Mouse (Mus musculus) MEL (cell line): Measurements from ENCODE around the gene Mrrf.

ENCODE experiments used
- CTCF ChIP-seq, 3 experiments: IDR thresholded peaks in 2 of 3; conservative IDR thresholded peaks in 1 of 3; 2 replicates each; pipeline ENCODE4 v1.5.1; 2011 to 2012; ENCODE audit warnings: low read length in 3 of 3, low read depth in 2 of 3, mild to moderate bottlenecking in 2 of 3, improper control_type of control experiment in 1 of 3, inconsistent platforms in 1 of 3, mixed read lengths in 1 of 3, moderate library complexity in 1 of 3; ENCODE audit not compliant: control insufficient read depth in 1 of 3, insufficient read depth in 1 of 3, poor library complexity in 1 of 3, severe bottlenecking in 1 of 3
- MAFK ChIP-seq: IDR thresholded peaks from 2 replicates; pipeline ENCODE4 v1.6.1; 2011; ENCODE audit warnings: low read depth, mild to moderate bottlenecking, low read length, improper control_type of control experiment, borderline replicate concordance
- MEF2A ChIP-seq: IDR thresholded peaks from 2 replicates; pipeline ENCODE4 v1.6.1; 2014; ENCODE audit warnings: low read depth, mild to moderate bottlenecking, inconsistent platforms, low read length, improper control_type of control experiment; ENCODE audit not compliant: poor library complexity, insufficient replicate concordance, severe bottlenecking; ENCODE audit errors: extremely low read depth
- POLR2A ChIP-seq, 2 experiments: IDR thresholded peaks; 2 replicates each; pipeline ENCODE4 v1.6.1; 2011 to 2012; ENCODE audit warnings: low read length in 2 of 2, mild to moderate bottlenecking in 2 of 2, control low read depth in 1 of 2, improper control_type of control experiment in 1 of 2, low read depth in 1 of 2, moderate library complexity in 1 of 2; ENCODE audit not compliant: control insufficient read depth in 1 of 2, insufficient read depth in 1 of 2, poor library complexity in 1 of 2

DNA sequence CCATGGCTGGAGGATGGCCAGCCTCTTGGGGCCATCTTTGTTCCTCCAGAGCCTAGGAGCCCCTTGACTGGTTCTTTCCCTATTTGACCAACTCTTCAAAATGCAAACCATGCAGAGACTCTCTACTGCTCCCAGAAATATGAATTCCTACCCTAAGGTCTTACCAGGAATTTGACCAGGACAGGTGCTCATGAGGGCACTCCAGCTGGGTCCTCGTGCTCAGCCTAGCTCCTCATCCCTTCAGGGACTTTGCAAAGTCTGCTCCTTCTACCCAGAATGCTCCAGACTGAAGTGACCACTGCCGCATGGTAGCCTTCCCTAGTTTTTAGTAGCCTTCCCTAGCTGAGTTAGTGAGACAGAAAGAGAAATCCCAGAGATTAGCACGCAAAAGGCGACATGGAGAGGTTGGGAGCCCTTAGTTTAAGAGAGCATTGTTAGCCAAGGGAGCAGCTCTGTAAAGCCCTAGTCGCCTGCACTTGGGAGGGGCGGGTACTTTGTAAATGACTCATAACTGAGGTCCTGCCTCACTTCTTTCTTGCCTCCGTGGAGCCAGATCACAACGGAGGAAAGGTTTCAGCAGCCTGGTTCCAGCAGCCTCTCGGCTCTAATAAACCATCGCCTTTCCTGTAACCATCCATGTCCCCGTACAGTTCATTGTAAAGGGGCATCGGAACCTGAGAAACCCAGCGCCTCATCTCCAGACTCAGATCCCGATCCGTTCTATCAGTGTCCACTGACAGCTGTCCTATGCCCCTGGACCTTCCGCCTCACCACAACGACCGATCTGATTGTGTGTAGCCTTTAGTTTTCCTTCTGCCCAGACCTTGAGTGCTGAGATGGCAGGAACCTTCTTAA is 65.8 kb downstream of the Mrrf start:
- TF ChIP-seq POLR2A (IDR thresholded peaks at IDR 0.05; ENCODE audit: control insufficient read depth in 1 of 2, insufficient read depth in 1 of 2, low read depth in 1 of 2, low read length in 2 of 2, poor library complexity in 1 of 2) (no peak), MEF2A (no peak), MAFK (no peak), CTCF (IDR thresholded peaks at IDR 0.05 in 2 of 3, conservative IDR thresholded peaks at IDR 0.05 in 1 of 3; ENCODE audit: control insufficient read depth in 1 of 3, insufficient read depth in 1 of 3, low read depth in 2 of 3, low read length in 3 of 3, poor library complexity in 1 of 3, severe bottlenecking in 1 of 3) (no peak)
